In the genomic region with DNA sequence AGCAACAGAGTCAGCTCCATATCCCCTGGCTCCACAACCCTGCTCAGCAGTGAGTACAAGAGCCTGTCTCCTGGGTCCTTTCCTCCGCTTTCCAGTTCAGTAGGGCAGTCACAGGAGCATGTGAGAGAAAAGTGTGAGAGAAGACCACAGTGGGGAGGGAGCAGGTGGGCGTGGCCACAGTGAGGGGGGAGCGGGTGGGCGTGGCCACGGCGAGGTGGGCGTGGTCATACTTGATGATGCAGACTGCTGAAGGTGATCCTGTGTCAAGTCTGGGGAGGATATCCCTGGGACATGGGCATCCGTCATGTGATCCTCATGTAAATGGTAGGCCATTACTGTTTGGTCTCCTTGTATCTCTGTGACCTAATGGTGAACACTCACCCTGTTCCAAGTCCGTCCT, we compare ENCODE assay signal across 25 mouse cellular contexts. TPM values are rescaled to one million over a fixed set of nuclear protein-coding genes. Genes with fewer than 3 reads are reported as not detected.
DNase-seq lines count a peak whose midpoint lies in the region; ATAC-seq lines count a peak whose summit lies in the region.
"Had no signal": no experiment of that assay in that cellular context is flagged by ENCODE, and none has a peak within 500 bp of the region (broad histone marks: within the 10 kb centered on the region; RNA-seq: fewer than 3 reads in every experiment).

No protein-coding gene starts in this region.

- no peaks in the 10 kb centered on the region for H3K9me3 ChIP-seq in liver, embryonic 11.5 days (ENCODE audit: control insufficient read depth, low read length)
- no peaks in the 10 kb centered on the region for H3K9me3 ChIP-seq in liver, embryonic 13.5 days (replicated peaks)
- H3K9me3 ChIP-seq: embryonic facial prominence, embryonic 10.5 days; midbrain, embryonic 15.5 days had no signal

- H3K4me1 ChIP-seq in liver, embryonic 11.5 days (replicated peaks; ENCODE audit: control insufficient read depth, insufficient read depth, low read length), result peaks cover 13% of the 10 kb centered on the region
- H3K4me1 ChIP-seq in liver, embryonic 13.5 days (replicated peaks), result peaks cover 36% of the 10 kb centered on the region

- no peaks in the 10 kb centered on the region for H3K27me3 ChIP-seq in liver, embryonic 11.5 days (replicated peaks; ENCODE audit: control insufficient read depth, insufficient read depth, low read length)
- no peaks in the 10 kb centered on the region for H3K27me3 ChIP-seq in liver, embryonic 13.5 days
- H3K27me3 ChIP-seq: CH12.LX; midbrain, embryonic 15.5 days had no signal

- peaks cover 31% of the 10 kb centered on the region for H3K36me3 ChIP-seq in liver, embryonic 11.5 days (ENCODE audit: control insufficient read depth, insufficient read depth, low read length)
- H3K36me3 ChIP-seq in liver, embryonic 13.5 days, result peaks cover 52% of the 10 kb centered on the region

- no peak overlapping the region for H3K27ac ChIP-seq in liver, embryonic 11.5 days (ENCODE audit: low read depth, low read length)
- no peak overlapping the region for H3K27ac ChIP-seq in liver, embryonic 13.5 days
- H3K27ac ChIP-seq: embryonic facial prominence, embryonic 10.5 days; left cerebral cortex, adult 2 months; midbrain, embryonic 15.5 days; stomach, postnatal 0 days had no signal

- DNase-seq in liver, result peak; percentile 69
- no peak for DNase-seq in liver, embryonic 11.5 days (ENCODE audit: low spot score)
- peak; percentile 20 for DNase-seq in A20 (ENCODE audit: low read depth, low spot score)
- peak; percentile 76 for DNase-seq in R1 (ENCODE audit: low read depth, low spot score)
- DNase-seq in liver, embryonic 13.5 days, result peak; percentile 43
- no peak for DNase-seq in right cerebral cortex, postnatal 10 days (ENCODE audit: low spot score in 2 of 2)
- DNase-seq in adrenal gland, adult (ENCODE audit: inconsistent age in 2 of 2, low spot score in 1 of 2), result no peak
- DNase-seq in right cerebral cortex, postnatal 4 days, result no peak
- DNase-seq: adrenal gland, postnatal 14 days; cerebellum, adult 2 months; kidney, adult 11 months; kidney, postnatal 14 days; left cerebral cortex, postnatal 4 days; thymus, postnatal 25 days had no signal

- no peak overlapping the region for H3K4me3 ChIP-seq in liver, embryonic 11.5 days (ENCODE audit: low read depth, low read length)
- no peak overlapping the region for H3K4me3 ChIP-seq in liver, embryonic 13.5 days (replicated peaks)
- H3K4me3 ChIP-seq: embryonic facial prominence, embryonic 10.5 days; left cerebral cortex, adult 2 months; midbrain, embryonic 15.5 days; myocyte had no signal

- no peak overlapping the region for H3K4me2 ChIP-seq in liver, embryonic 11.5 days
- H3K4me2 ChIP-seq in liver, embryonic 13.5 days, result no peak overlapping the region
- H3K4me2 ChIP-seq: midbrain, embryonic 15.5 days had no signal

- H3K9ac ChIP-seq in liver, embryonic 11.5 days (ENCODE audit: low read depth, low read length), result no peak overlapping the region
- H3K9ac ChIP-seq in liver, embryonic 13.5 days, result no peak overlapping the region
- H3K9ac ChIP-seq: midbrain, embryonic 15.5 days had no signal

- no peak; the same call in 1 of the 2 replicates for ATAC-seq in liver, embryonic 11.5 days (replicated peaks; ENCODE audit: low FRiP score)
- no peak for ATAC-seq in liver, embryonic 13.5 days (ENCODE audit: low read depth)
- ATAC-seq: activated CD4-positive, CD25-positive, alpha-beta regulatory T cell, adult 4 months; forebrain, embryonic 14.5 days; hindbrain, embryonic 16.5 days; lung, postnatal 0 days; midbrain, embryonic 15.5 days had no signal

- WGBS in liver, embryonic 11.5 days, result 61% methylated on average over 9 of the region's 9 CpGs
- 42% methylated on average over 9 of the region's 9 CpGs for WGBS in liver, embryonic 13.5 days (ENCODE audit: insufficient replicate concordance)

RNA-seq across cellular contexts. Expression of gene Fam161b, which starts 5.3 kb away (rescaled TPM):
- 4.7 and 4.9 TPM in 2 replicates for polyA plus RNA-seq in liver, embryonic 11.5 days (2014; fragmentation: Nextera tagmentation; extraction: Ambion mirVana)
- 1.4 and 1.5 TPM in 2 replicates for polyA plus RNA-seq in liver, embryonic 13.5 days (2015; fragmentation: Nextera tagmentation; extraction: Ambion mirVana)

RNA-seq across cellular contexts. Expression of gene Coq6, which starts 5.5 kb away (rescaled TPM):
- 43.6 and 51.7 TPM in 2 replicates for polyA plus RNA-seq in liver, embryonic 11.5 days (2014; fragmentation: Nextera tagmentation; extraction: Ambion mirVana)
- 29.4 and 29.6 TPM in 2 replicates for polyA plus RNA-seq in liver, embryonic 13.5 days (2015; fragmentation: Nextera tagmentation; extraction: Ambion mirVana)

RNA-seq across cellular contexts. Expression of gene Entpd5, which starts 41.9 kb away (rescaled TPM):
- 14.0 and 14.1 TPM in 2 replicates for polyA plus RNA-seq in liver, embryonic 11.5 days (2014; fragmentation: Nextera tagmentation; extraction: Ambion mirVana)
- 11.5 and 14.1 TPM in 2 replicates for polyA plus RNA-seq in liver, embryonic 13.5 days (2015; fragmentation: Nextera tagmentation; extraction: Ambion mirVana)

RNA-seq across cellular contexts. Expression of gene Bbof1, which starts 41.9 kb away (rescaled TPM):
- polyA plus RNA-seq in liver, embryonic 11.5 days (2014; fragmentation: Nextera tagmentation; extraction: Ambion mirVana), result 1.0 TPM in 2 replicates
- 0.24 and 0.75 TPM in 2 replicates for polyA plus RNA-seq in liver, embryonic 13.5 days (2015; fragmentation: Nextera tagmentation; extraction: Ambion mirVana)
- polyA plus RNA-seq: liver, adult 2 months had no signal

RNA-seq across cellular contexts. Expression of gene Rnf113a2, which starts 50.0 kb away (rescaled TPM):
- polyA plus RNA-seq in liver, embryonic 11.5 days (2014; fragmentation: Nextera tagmentation; extraction: Ambion mirVana), result 20.9 and 25.6 TPM in 2 replicates
- polyA plus RNA-seq in liver, embryonic 13.5 days (2015; fragmentation: Nextera tagmentation; extraction: Ambion mirVana), result 15.8 and 20.2 TPM in 2 replicates

Comparison
In these comparisons a context has a peak if more than half of its experiments do, and no peak if none do; other contexts are left out.
1. DNase-seq: peak in liver (single experiment), A20 (single experiment), R1 (single experiment) and liver, embryonic 13.5 days (single experiment); none in liver, embryonic 11.5 days (single experiment), right cerebral cortex, postnatal 10 days (0 of 2), adrenal gland, adult (0 of 2) and right cerebral cortex, postnatal 4 days (single experiment).